Mouse (Mus musculus): ENCODE measurements around the gene Cnn1. TPM values are rescaled to one million over a fixed set of nuclear protein-coding genes. Genes with fewer than 3 reads are reported as not detected.

The Cnn1 gene
- polyA plus RNA-seq, 1 experiment from 2014 or later = 2.4 TPM

Small RNA genes within 50 kb of the gene (microRNA-seq; reads per million reads assigned to microRNA genes)
- gene Mir7084 = not detected

Other genes starting within 250 kb of the Cnn1 start
- 46.0 and 52.0 TPM in 2 replicates for gene Dock6, start 246.6 kb upstream of the Cnn1 start, polyA plus RNA-seq (2016; fragmentation: Nextera tagmentation; extraction: Ambion mirVana)
- 2.7 and 5.0 TPM in 2 replicates for gene Rab3d, start 181.0 kb upstream of the Cnn1 start, polyA plus RNA-seq (2016; fragmentation: Nextera tagmentation; extraction: Ambion mirVana)
- 3.0 and 3.9 TPM in 2 replicates for gene Ccdc159, start 171.7 kb upstream of the Cnn1 start, polyA plus RNA-seq (2016; fragmentation: Nextera tagmentation; extraction: Ambion mirVana)
- 31.1 and 33.5 TPM in 2 replicates for gene Tmem205, start 171.7 kb upstream of the Cnn1 start, polyA plus RNA-seq (2016; fragmentation: Nextera tagmentation; extraction: Ambion mirVana)
- gene Plppr2, start 162.2 kb upstream of the Cnn1 start, polyA plus RNA-seq (2016; fragmentation: Nextera tagmentation; extraction: Ambion mirVana) = 6.4 and 7.8 TPM in 2 replicates
- gene Swsap1, start 143.5 kb upstream of the Cnn1 start, polyA plus RNA-seq (2016; fragmentation: Nextera tagmentation; extraction: Ambion mirVana) = 7.3 and 8.2 TPM in 2 replicates
- gene Epor, start 135.7 kb upstream of the Cnn1 start, polyA plus RNA-seq (2016; fragmentation: Nextera tagmentation; extraction: Ambion mirVana) = 7.6 and 8.2 TPM in 2 replicates
- gene Rgl3, start 109.8 kb upstream of the Cnn1 start, polyA plus RNA-seq (2016; fragmentation: Nextera tagmentation; extraction: Ambion mirVana) = 5.1 and 5.7 TPM in 2 replicates
- 2.0 TPM in 2 replicates for gene Ccdc151, start 96.6 kb upstream of the Cnn1 start, polyA plus RNA-seq (2016; fragmentation: Nextera tagmentation; extraction: Ambion mirVana)
- 111 and 113 TPM in 2 replicates for gene Prkcsh, start 96.4 kb upstream of the Cnn1 start, polyA plus RNA-seq (2016; fragmentation: Nextera tagmentation; extraction: Ambion mirVana)
- 0.06 and 0.10 TPM in 2 replicates for gene Elavl3, start 47.2 kb upstream of the Cnn1 start, polyA plus RNA-seq (2016; fragmentation: Nextera tagmentation; extraction: Ambion mirVana)
- gene Gm49318, start 28.0 kb upstream of the Cnn1 start, polyA plus RNA-seq (2016; fragmentation: Nextera tagmentation; extraction: Ambion mirVana) = not detected in 2 replicates
- gene Zfp653, start 27.8 kb upstream of the Cnn1 start, polyA plus RNA-seq (2016; fragmentation: Nextera tagmentation; extraction: Ambion mirVana) = 11.0 TPM in 2 replicates
- gene Ecsit, start 13.8 kb upstream of the Cnn1 start, polyA plus RNA-seq (2016; fragmentation: Nextera tagmentation; extraction: Ambion mirVana) = 38.9 and 46.4 TPM in 2 replicates
- gene Elof1, start 18.0 kb downstream of the Cnn1 start, polyA plus RNA-seq (2016; fragmentation: Nextera tagmentation; extraction: Ambion mirVana) = 233 and 257 TPM in 2 replicates
- gene Acp5, start 36.5 kb downstream of the Cnn1 start, polyA plus RNA-seq (2016; fragmentation: Nextera tagmentation; extraction: Ambion mirVana) = 16.7 and 22.9 TPM in 2 replicates
- gene Pigyl, start 57.6 kb downstream of the Cnn1 start, polyA plus RNA-seq (2016; fragmentation: Nextera tagmentation; extraction: Ambion mirVana) = 47.1 and 47.3 TPM in 2 replicates
- 0.10 and 0.18 TPM in 2 replicates for gene Zfp872, start 88.9 kb downstream of the Cnn1 start, polyA plus RNA-seq (2016; fragmentation: Nextera tagmentation; extraction: Ambion mirVana)
- gene Zfp809, start 126.5 kb downstream of the Cnn1 start, polyA plus RNA-seq (2016; fragmentation: Nextera tagmentation; extraction: Ambion mirVana) = 10.3 and 12.7 TPM in 2 replicates
- 8.7 and 9.5 TPM in 2 replicates for gene Zfp599, start 160.7 kb downstream of the Cnn1 start, polyA plus RNA-seq (2016; fragmentation: Nextera tagmentation; extraction: Ambion mirVana)
- gene Zfp810, start 208.4 kb downstream of the Cnn1 start, polyA plus RNA-seq (2016; fragmentation: Nextera tagmentation; extraction: Ambion mirVana) = 23.3 and 36.1 TPM in 2 replicates